Mouse (Mus musculus) ES-Bruce4 (cell line): ENCODE measurements around the gene Tnp2.

Source experiments
- CTCF ChIP-seq: IDR thresholded peaks from one replicate; pipeline ENCODE4 v1.8.1; 2011; ENCODE audit warnings: low read depth, low read length
- EP300 ChIP-seq: IDR thresholded peaks from 2 replicates; pipeline ENCODE4 v1.6.1; 2011; ENCODE audit warnings: low read depth, low read length; ENCODE audit not compliant: insufficient read depth
- POLR2A ChIP-seq: IDR thresholded peaks from one replicate; pipeline ENCODE4 v1.8.1; 2011; ENCODE audit warnings: low read length; ENCODE audit not compliant: insufficient read depth

GRCm38 (mm10) chr16:10738866-10739265 lies 49.6 kb downstream of the Tnp2 start:
- TF ChIP-seq CTCF (no peak), POLR2A (no peak), EP300 (no peak)
